Mouse (Mus musculus): ENCODE results near the gene Eno1.

- peak; percentile 30 for TF ChIP-seq CTCF (IDR thresholded peaks at IDR 0.05; ENCODE audit: low read depth)
- no peak for TF ChIP-seq EP300 (IDR thresholded peaks at IDR 0.05; ENCODE audit: low read depth)
Measured at GRCm38 (mm10) chr4:150217935-150218334, 18.6 kb upstream of the Eno1 start.
